Mouse (Mus musculus) kidney, adult 2 months (tissue): ENCODE results near the gene Nde1. TPM values are rescaled to one million over a fixed set of nuclear protein-coding genes. Genes with fewer than 3 reads are reported as not detected.

Experiments
- DNase-seq: peaks from one replicate; pipeline ENCODE4 v3.0.0; 2021
- H3K27ac ChIP-seq: fragments of 200-500 bp; 2 replicates; pipeline ENCODE4 v1.5.1; 2012; ENCODE audit warnings: low read depth, low read length, control low read depth, inconsistent platforms; ENCODE audit not compliant: insufficient read depth
- H3K27me3 ChIP-seq: fragments of 200-500 bp; replicated peaks from 2 replicates; pipeline ENCODE4 v1.6.1; 2012; ENCODE audit warnings: mild to moderate bottlenecking, moderate library complexity, low read length, inconsistent platforms; ENCODE audit not compliant: control insufficient read depth, insufficient read depth
- H3K36me3 ChIP-seq: fragments of 200-500 bp; 2 replicates; pipeline ENCODE4 v1.6.1; 2012; ENCODE audit warnings: mild to moderate bottlenecking, moderate library complexity, low read length, inconsistent platforms; ENCODE audit not compliant: control insufficient read depth, insufficient read depth
- H3K4me1 ChIP-seq: fragments of 200-500 bp; 2 replicates; pipeline ENCODE4 v1.6.1; 2011; ENCODE audit warnings: low read length; ENCODE audit not compliant: control insufficient read depth, insufficient read depth
- H3K4me3 ChIP-seq: fragments of 200-500 bp; 2 replicates; pipeline ENCODE4 v1.5.1; 2011; ENCODE audit warnings: mild to moderate bottlenecking, low read depth, low read length, control low read depth; ENCODE audit not compliant: insufficient read depth
- CTCF ChIP-seq: fragments of 200-500 bp; conservative IDR thresholded peaks from 2 replicates; pipeline ENCODE4 v1.5.1; 2011; ENCODE audit warnings: low read depth, mild to moderate bottlenecking, control low read depth, low read length, moderate library complexity, mixed read lengths; ENCODE audit not compliant: insufficient read depth, insufficient read length
- POLR2A ChIP-seq: fragments of 200-500 bp; IDR thresholded peaks from one replicate; pipeline ENCODE4 v1.6.1; 2011; ENCODE audit warnings: low read depth, low read length, control low read depth
- WGBS: fragments of 180-500 bp; shearing (Covaris S2); methylation state at CpG from one replicate; pipeline ENCODE4 v1.1.7; 2018; 5-methylcytosine and 5-hydroxymethylcytosine counted together
- polyA plus RNA-seq: library from polyadenylated mRNA; depleted of rRNA; stranded (reverse); fragments of >200 nt; gene quantifications from 2 replicates; pipeline ENCODE4 v1.2.3, GENCODE M21; 2012; rRNA removed

Gene Nde1
- 22.0 and 23.6 TPM in 2 replicates for polyA plus RNA-seq

- Histone ChIP-seq H3K36me3 (no peaks in the 10 kb centered on the region), H3K27ac (peak within 1 kb of the TSS; percentile 79), H3K4me3 (peak within 1 kb of the TSS; percentile 71), H3K4me1 (peaks cover 5% of the 10 kb centered on the region; the same call in 1 of the 2 replicates), H3K27me3 (no peaks in the 10 kb centered on the region)
- peak; percentile 97 for DNase-seq
- TF ChIP-seq POLR2A = peak; percentile 80
- no peak for TF ChIP-seq CTCF
- under 1% methylated on average over 40 of the region's 43 CpGs for WGBS
Measured at GRCm38 (mm10) chr16:14162988-14163416, at the start of gene Nde1, which contains the start of gene Marf1. Gene Nde1 (plus strand): TSS chr16:14163275. Gene Marf1 (minus strand): TSS chr16:14163351.

GRCm38 (mm10) chr16:14117299-14117698 is 45.8 kb upstream of the Nde1 start:
- Histone ChIP-seq H3K4me1 (no peaks in the 10 kb centered on the region), H3K36me3 (peaks cover 7% of the 10 kb centered on the region), H3K27me3 (no peaks in the 10 kb centered on the region), H3K4me3 (no peak overlapping the region), H3K27ac (no peak overlapping the region)
- no peak for DNase-seq
- TF ChIP-seq CTCF = no peak
- TF ChIP-seq POLR2A = no peak
- WGBS = 71% methylated on average over 2 of the region's 2 CpGs

- no peaks in the 10 kb centered on the region for H3K27me3 ChIP-seq
- no peak overlapping the region for H3K4me3 ChIP-seq
- no peak for TF ChIP-seq POLR2A
- TF ChIP-seq CTCF = no peak
- H3K36me3 ChIP-seq = peaks cover 9% of the 10 kb centered on the region
- no peak overlapping the region for H3K27ac ChIP-seq
- no peak for DNase-seq
- 96% methylated on average over 5 of the region's 5 CpGs for WGBS
- H3K4me1 ChIP-seq = no peaks in the 10 kb centered on the region
Measured at GRCm38 (mm10) chr16:14120941-14121340, 42.1 kb upstream of the Nde1 start.

- TF ChIP-seq CTCF (no peak), POLR2A (no peak)
- WGBS = 95% methylated on average over 7 of the region's 7 CpGs
- Histone ChIP-seq H3K36me3 (peaks cover 9% of the 10 kb centered on the region), H3K27me3 (no peaks in the 10 kb centered on the region), H3K4me1 (no peaks in the 10 kb centered on the region), H3K27ac (no peak overlapping the region), H3K4me3 (no peak overlapping the region)
- DNase-seq = no peak
Measured at GRCm38 (mm10) chr16:14121563-14121962, 41.5 kb upstream of the Nde1 start.

GRCm38 (mm10) chr16:14122586-14122985 is 40.5 kb upstream of the Nde1 start:
- DNase-seq = no peak
- TF ChIP-seq POLR2A = no peak
- TF ChIP-seq CTCF = no peak
- H3K4me1 ChIP-seq = no peaks in the 10 kb centered on the region
- H3K27me3 ChIP-seq = no peaks in the 10 kb centered on the region
- H3K36me3 ChIP-seq = peaks cover 9% of the 10 kb centered on the region
- H3K27ac ChIP-seq = no peak overlapping the region
- H3K4me3 ChIP-seq = no peak overlapping the region

- no peak for DNase-seq
- WGBS = 87% methylated on average over 2 of the region's 2 CpGs
- Histone ChIP-seq H3K27me3 (no peaks in the 10 kb centered on the region), H3K36me3 (peaks cover 9% of the 10 kb centered on the region), H3K4me1 (no peaks in the 10 kb centered on the region), H3K4me3 (no peak overlapping the region), H3K27ac (no peak overlapping the region)
- TF ChIP-seq CTCF = no peak
- no peak for TF ChIP-seq POLR2A
Measured at GRCm38 (mm10) chr16:14123901-14124300, 39.2 kb upstream of the Nde1 start.

GRCm38 (mm10) chr16:14124709-14125108 is 38.4 kb upstream of the Nde1 start:
- H3K4me3 ChIP-seq = no peak overlapping the region
- no peak for TF ChIP-seq POLR2A
- TF ChIP-seq CTCF = no peak
- H3K27ac ChIP-seq = no peak overlapping the region
- no peaks in the 10 kb centered on the region for H3K4me1 ChIP-seq
- DNase-seq = no peak
- H3K27me3 ChIP-seq = no peaks in the 10 kb centered on the region
- H3K36me3 ChIP-seq = peaks cover 12% of the 10 kb centered on the region
- WGBS = 95% methylated on average over 7 of the region's 7 CpGs
